ENCODE assay signal across 7 mouse cellular contexts in genomic region chr3:93568428-93569040, GRCm38 (mm10). TPM values are rescaled to one million over a fixed set of nuclear protein-coding genes. Genes with fewer than 3 reads are reported as not detected.
DNase-seq lines count a peak whose midpoint lies in the region; ATAC-seq lines count a peak whose summit lies in the region.

No protein-coding gene starts in this region.

- no peak overlapping the region for H3K4me2 ChIP-seq in midbrain, embryonic 11.5 days

- H3K4me1 ChIP-seq in midbrain, embryonic 11.5 days (ENCODE audit: control insufficient read depth, insufficient read depth, low read length) = no peaks in the 10 kb centered on the region

- H3K4me3 ChIP-seq in midbrain, embryonic 11.5 days (ENCODE audit: low read depth, low read length) = no peak overlapping the region

- H3K36me3 ChIP-seq in midbrain, embryonic 11.5 days (ENCODE audit: control insufficient read depth, insufficient read depth, low read length) = no peaks in the 10 kb centered on the region

- H3K9me3 ChIP-seq in midbrain, embryonic 11.5 days (ENCODE audit: control insufficient read depth, low read length) = no peaks in the 10 kb centered on the region

- no peak overlapping the region for H3K27ac ChIP-seq in midbrain, embryonic 11.5 days (ENCODE audit: low read depth, low read length)

- ATAC-seq in midbrain, embryonic 11.5 days (ENCODE audit: low FRiP score) = no peak

- H3K27me3 ChIP-seq in midbrain, embryonic 11.5 days (ENCODE audit: control insufficient read depth, insufficient read depth, low read length) = no peaks in the 10 kb centered on the region

- H3K9ac ChIP-seq in midbrain, embryonic 11.5 days (ENCODE audit: low read length) = no peak overlapping the region

- intact Hi-C loops in gastrocnemius, postnatal 14 days (cut with DNase I; ENCODE audit: low total_unique reads) = no loop called here
- intact Hi-C loops in left cerebral cortex, postnatal 4 days (cut with DNase I) = no loop called here

- peak; percentile 47 to 76 for DNase-seq in urinary bladder, postnatal 36 days (ENCODE audit: low spot score in 2 of 2)
- DNase-seq in urinary bladder, postnatal 10 days (ENCODE audit: low spot score) = no peak
- DNase-seq in gastrocnemius, postnatal 14 days = peak; percentile 67
- peak; percentile 77 to 88 for DNase-seq in kidney, adult 8-10 months
- peak; percentile 8 for DNase-seq in left cerebral cortex, postnatal 4 days
- DNase-seq in testis, postnatal 14 days (ENCODE audit: low spot score) = peak; percentile 75
- no peak for DNase-seq in midbrain, embryonic 11.5 days (ENCODE audit: low spot score, missing footprints)

- WGBS in midbrain, embryonic 11.5 days = 87% methylated on average over 7 of the region's 7 CpGs

RNA-seq across cellular contexts. Expression of gene S100a10, which starts 13.7 kb away (rescaled TPM):
- total RNA-seq in gastrocnemius, postnatal 14 days (2021) = 100 to 1,000 TPM; 102 to 107 TPM
- total RNA-seq in left cerebral cortex, postnatal 4 days (2021) = 100 to 1,000 TPM in 1 of 2 experiments, 10 to 100 TPM in 1; 94.7 to 100 TPM
- 181 and 187 TPM in 2 replicates for polyA plus RNA-seq in midbrain, embryonic 11.5 days (2014; fragmentation: Nextera tagmentation; extraction: Ambion mirVana)

RNA-seq across cellular contexts. Expression of gene S100a11, which starts 48.2 kb away (rescaled TPM):
- total RNA-seq in gastrocnemius, postnatal 14 days (2021) = 100 to 1,000 TPM; 101 to 110 TPM
- total RNA-seq in left cerebral cortex, postnatal 4 days (2021) = 10 to 100 TPM; 33.3 to 35.2 TPM
- 351 and 358 TPM in 2 replicates for polyA plus RNA-seq in midbrain, embryonic 11.5 days (2014; fragmentation: Nextera tagmentation; extraction: Ambion mirVana)

Comparison
In these comparisons a context has a peak if more than half of its experiments do, and no peak if none do; other contexts are left out.
1. DNase-seq: peak in urinary bladder, postnatal 36 days (2 of 2), gastrocnemius, postnatal 14 days (single experiment), kidney, adult 8-10 months (2 of 2), left cerebral cortex, postnatal 4 days (single experiment) and testis, postnatal 14 days (single experiment); none in urinary bladder, postnatal 10 days (single experiment) and midbrain, embryonic 11.5 days (single experiment).